Mouse (Mus musculus) ES-Bruce4 (cell line): ENCODE results near the gene Mier3. TPM values are rescaled to one million over a fixed set of nuclear protein-coding genes. Genes with fewer than 3 reads are reported as not detected.

ENCODE experiments used
- H3K27ac ChIP-seq: 2 replicates; pipeline ENCODE4 v1.5.1; 2012; ENCODE audit warnings: low read length, inconsistent platforms; ENCODE audit not compliant: insufficient read depth
- H3K27me3 ChIP-seq: 2 replicates; pipeline ENCODE4 v1.6.1; 2012; ENCODE audit warnings: mild to moderate bottlenecking, low read length, inconsistent platforms; ENCODE audit not compliant: control insufficient read depth, poor library complexity, insufficient read depth, severe bottlenecking
- H3K36me3 ChIP-seq: 2 replicates; pipeline ENCODE4 v1.6.1; 2012; ENCODE audit warnings: inconsistent platforms, mild to moderate bottlenecking, low read length, moderate library complexity; ENCODE audit not compliant: control insufficient read depth, poor library complexity, insufficient read depth, severe bottlenecking
- H3K4me1 ChIP-seq: one replicate; pipeline ENCODE4 v1.8.1; 2011; ENCODE audit warnings: low read length; ENCODE audit not compliant: control insufficient read depth, insufficient read depth
- H3K4me3 ChIP-seq: 2 replicates; pipeline ENCODE4 v1.5.1; 2011; ENCODE audit warnings: low read depth, mild to moderate bottlenecking, low read length
- H3K9ac ChIP-seq: 2 replicates; pipeline ENCODE4 v1.6.1; 2012; ENCODE audit warnings: low read depth, mild to moderate bottlenecking, inconsistent platforms; ENCODE audit not compliant: poor library complexity, severe bottlenecking
- H3K9me3 ChIP-seq: replicated peaks from 2 replicates; pipeline ENCODE4 v1.6.1; 2012; ENCODE audit warnings: mild to moderate bottlenecking, low read length, inconsistent platforms; ENCODE audit not compliant: control insufficient read depth, poor library complexity, insufficient read depth, severe bottlenecking
- CTCF ChIP-seq: IDR thresholded peaks from one replicate; pipeline ENCODE4 v1.8.1; 2011; ENCODE audit warnings: low read depth, low read length
- EP300 ChIP-seq: IDR thresholded peaks from 2 replicates; pipeline ENCODE4 v1.6.1; 2011; ENCODE audit warnings: low read depth, low read length; ENCODE audit not compliant: insufficient read depth
- POLR2A ChIP-seq: IDR thresholded peaks from one replicate; pipeline ENCODE4 v1.8.1; 2011; ENCODE audit warnings: low read length; ENCODE audit not compliant: insufficient read depth
- polyA plus RNA-seq: library from polyadenylated mRNA; stranded (reverse); fragments of >200 nt; gene quantifications from 2 replicates; pipeline ENCODE4 v1.2.4, GENCODE M21; 2011; ENCODE audit warnings: low read depth; ENCODE audit not compliant: missing spikeins, insufficient read depth, insufficient read length

Gene Mier3
- polyA plus RNA-seq, 1 experiment, result 48.7 TPM

DNA sequence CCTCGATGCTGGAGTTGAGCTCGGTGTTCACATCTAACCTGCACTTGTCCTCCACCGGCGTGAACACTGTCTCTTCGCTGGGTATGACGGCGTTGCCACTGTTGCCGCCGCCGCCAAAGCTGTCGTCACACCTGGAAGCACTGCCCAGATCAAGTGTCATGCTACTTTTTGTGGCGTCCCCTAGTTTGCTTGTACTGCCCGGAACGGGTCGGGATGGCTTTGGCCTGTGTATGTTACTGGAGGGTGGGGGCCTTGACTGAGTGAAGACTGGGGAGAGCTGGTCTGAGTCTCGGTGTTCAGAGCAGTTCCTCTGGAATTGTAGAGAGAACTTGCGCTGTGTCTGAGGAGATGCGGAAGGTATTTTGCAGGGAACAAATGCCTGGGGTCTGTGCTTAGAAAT lies 74.6 kb downstream of the Mier3 start:
- Histone ChIP-seq H3K36me3 (peaks cover 31% of the 10 kb centered on the region), H3K4me3 (no peak overlapping the region), H3K27ac (no peak overlapping the region)

DNA sequence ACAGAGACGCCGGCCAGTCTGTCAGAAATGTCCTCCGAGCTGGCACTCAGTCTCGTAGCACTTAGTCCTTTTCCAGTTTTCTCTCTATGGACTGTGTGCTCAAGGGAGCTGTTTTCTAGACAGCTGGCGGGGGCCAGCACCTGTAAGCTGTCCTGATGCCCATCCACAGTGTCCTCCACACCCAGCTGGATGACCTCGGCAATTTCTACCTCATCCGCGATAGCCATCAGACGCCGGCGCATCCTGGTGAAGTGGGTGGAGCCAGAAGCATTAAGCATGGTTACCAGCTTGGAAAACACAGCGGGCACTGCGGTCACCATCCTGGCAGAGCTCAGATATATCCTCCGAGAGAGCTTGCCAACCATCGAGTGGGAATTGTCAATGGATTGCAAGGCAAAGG lies 75.2 kb downstream of the Mier3 start:
- H3K36me3 ChIP-seq, result peaks cover 30% of the 10 kb centered on the region
- no peak overlapping the region for H3K9ac ChIP-seq
- no peaks in the 10 kb centered on the region for H3K9me3 ChIP-seq
- H3K27ac ChIP-seq, result no peak overlapping the region
- TF ChIP-seq CTCF (no peak), EP300 (no peak), POLR2A (no peak)
- H3K4me1 ChIP-seq, result no peaks in the 10 kb centered on the region
- no peak overlapping the region for H3K4me3 ChIP-seq
- H3K27me3 ChIP-seq, result no peaks in the 10 kb centered on the region

More for the DNA sequence above, 74.6 kb downstream of the Mier3 start:
- H3K9me3 ChIP-seq, result no peaks in the 10 kb centered on the region
- H3K4me1 ChIP-seq, result no peaks in the 10 kb centered on the region
- H3K27me3 ChIP-seq, result no peaks in the 10 kb centered on the region
- TF ChIP-seq POLR2A, result no peak
- no peak for TF ChIP-seq EP300
- TF ChIP-seq CTCF, result no peak
- no peak overlapping the region for H3K9ac ChIP-seq

DNA sequence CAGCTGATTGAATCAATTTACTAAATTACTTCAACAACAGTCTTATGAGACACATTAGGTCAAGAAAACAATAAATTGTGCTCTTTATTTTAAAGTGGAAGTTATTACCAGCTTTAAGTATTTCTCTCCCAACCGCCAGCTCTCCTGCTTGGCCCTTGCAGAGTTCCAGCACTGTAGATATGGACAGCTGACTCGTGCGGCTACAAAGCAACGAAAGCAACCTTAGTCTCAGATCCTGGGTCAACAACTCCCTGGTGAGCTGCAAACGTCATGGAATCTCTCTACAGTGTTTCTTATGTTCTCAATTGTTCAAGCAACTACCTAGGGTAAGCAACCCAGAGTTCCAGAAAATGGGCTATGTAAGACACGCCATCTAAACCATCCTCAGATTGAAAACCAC lies 76.2 kb downstream of the Mier3 start:
- Histone ChIP-seq H3K4me1 (no peaks in the 10 kb centered on the region), H3K27me3 (no peaks in the 10 kb centered on the region), H3K36me3 (peaks cover 34% of the 10 kb centered on the region), H3K27ac (no peak overlapping the region), H3K9me3 (no peaks in the 10 kb centered on the region), H3K4me3 (no peak overlapping the region), H3K9ac (no peak overlapping the region)
- TF ChIP-seq CTCF, result no peak
- TF ChIP-seq POLR2A, result no peak
- no peak for TF ChIP-seq EP300

DNA sequence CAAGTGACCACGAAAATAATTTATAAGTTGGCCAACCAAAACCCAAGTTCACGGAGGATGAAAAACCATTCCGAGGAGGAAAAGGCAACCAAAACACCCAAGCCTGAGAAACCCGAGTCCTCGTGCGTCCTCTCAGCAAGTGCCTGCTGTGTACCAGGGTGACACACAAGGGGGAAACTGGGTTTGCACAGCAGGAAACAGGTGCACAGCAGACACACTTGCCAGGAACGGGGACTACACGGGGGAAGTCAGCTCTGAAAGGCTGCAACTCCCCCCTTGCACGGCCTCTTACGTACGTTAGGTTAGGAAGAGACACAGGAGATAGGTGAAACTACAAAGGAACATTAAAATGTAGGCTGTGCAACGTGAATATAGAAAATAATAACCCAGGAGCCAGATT lies 81.7 kb downstream of the Mier3 start:
- no peak for TF ChIP-seq POLR2A
- TF ChIP-seq EP300, result no peak
- no peak for TF ChIP-seq CTCF

More for the DNA sequence above, 81.7 kb downstream of the Mier3 start:
- H3K36me3 ChIP-seq, result peaks cover 19% of the 10 kb centered on the region
- no peak overlapping the region for H3K27ac ChIP-seq
- no peak overlapping the region for H3K4me3 ChIP-seq
- no peaks in the 10 kb centered on the region for H3K27me3 ChIP-seq
- no peaks in the 10 kb centered on the region for H3K4me1 ChIP-seq
- no peak overlapping the region for H3K9ac ChIP-seq
- no peaks in the 10 kb centered on the region for H3K9me3 ChIP-seq

Other genes with a start within 250 kb of the Mier3 start
- 180 and 188 TPM in 2 replicates for gene Gpbp1, start 190.9 kb upstream of the Mier3 start, polyA plus RNA-seq
- 3.7 and 4.4 TPM in 2 replicates for gene Gm49496, start 131.0 kb upstream of the Mier3 start, polyA plus RNA-seq
- gene Gm10198, start 88.2 kb upstream of the Mier3 start, polyA plus RNA-seq, result not detected in 2 replicates
- 32.4 and 34.5 TPM in 2 replicates for gene Map3k1, start 128.0 kb downstream of the Mier3 start, polyA plus RNA-seq